Mouse (Mus musculus) liver, embryonic 14.5 days (tissue): ENCODE measurements around the gene Slc44a5. TPM values are rescaled to one million over a fixed set of nuclear protein-coding genes. Genes with fewer than 3 reads are reported as not detected.

ENCODE experiments used
- ATAC-seq: fragments of 200-750 bp; cut with Nextera tagmentation; 2 replicates; pipeline ENCODE4 v1.8.0; 2017; ENCODE audit warnings: moderate number of reproducible peaks, mild to moderate bottlenecking, moderate library complexity; ENCODE audit not compliant: insufficient read depth
- DNase-seq, 3 experiments: peaks; one replicate each; pipeline ENCODE4 v3.0.0-alpha.2; 2012 to 2013; ENCODE audit warnings: low read depth in 3 of 3, low spot score in 3 of 3
- H3K27ac ChIP-seq: fragments of 300-500 bp; sonication (generic); 2 replicates; pipeline ENCODE4 v1.5.1; 2014; ENCODE audit warnings: moderate library complexity, mild to moderate bottlenecking, control low read depth, inconsistent platforms
- H3K27me3 ChIP-seq: fragments of 300-500 bp; sonication (generic); 2 replicates; pipeline ENCODE4 v1.6.1; 2014; ENCODE audit warnings: mild to moderate bottlenecking, low read length, moderate library complexity; ENCODE audit not compliant: control insufficient read depth, insufficient read depth
- H3K36me3 ChIP-seq: fragments of 300-500 bp; sonication (generic); replicated peaks from 2 replicates; pipeline ENCODE4 v1.6.1; 2014; ENCODE audit warnings: low read depth; ENCODE audit not compliant: control insufficient read depth, insufficient read depth
- H3K4me1 ChIP-seq, 2 experiments: fragments of 200-500 bp in 1 of 2; fragments of 300-500 bp in 1 of 2; sonication (generic) in 1 of 2; replicated peaks; 2 replicates each; pipeline ENCODE4 v1.6.1; 2012 to 2014; ENCODE audit warnings: antibody characterized with exemption in 1 of 2, inconsistent platforms in 1 of 2, low read length in 1 of 2; ENCODE audit not compliant: control insufficient read depth in 2 of 2, insufficient read depth in 2 of 2
- H3K4me2 ChIP-seq: fragments of 300-500 bp; sonication (generic); 2 replicates; pipeline ENCODE4 v1.6.1; 2014; ENCODE audit warnings: low read depth, mild to moderate bottlenecking, control low read depth, moderate library complexity
- H3K4me3 ChIP-seq, 2 experiments: fragments of 200-500 bp in 1 of 2; fragments of 300-500 bp in 1 of 2; sonication (generic) in 1 of 2; 2 replicates each; pipeline ENCODE4 v1.5.1; 2012 to 2014; ENCODE audit warnings: low read depth in 2 of 2, low read length in 2 of 2, mild to moderate bottlenecking in 2 of 2, control low read depth in 1 of 2, inconsistent platforms in 1 of 2, moderate library complexity in 1 of 2; ENCODE audit not compliant: insufficient read depth in 1 of 2
- H3K9ac ChIP-seq: fragments of 300-500 bp; sonication (generic); replicated peaks from 2 replicates; pipeline ENCODE4 v1.6.1; 2014; ENCODE audit warnings: mild to moderate bottlenecking, control low read depth, moderate library complexity
- H3K9me3 ChIP-seq: fragments of 300-500 bp; sonication (generic); 2 replicates; pipeline ENCODE4 v1.6.1; 2016; ENCODE audit warnings: low read length, mixed read lengths; ENCODE audit not compliant: control insufficient read depth
- CTCF ChIP-seq: IDR thresholded peaks from 2 replicates; pipeline ENCODE4 v1.5.1; 2016; ENCODE audit warnings: antibody characterized with exemption, low read depth, control low read depth
- EP300 ChIP-seq: IDR thresholded peaks from 2 replicates; pipeline ENCODE4 v1.6.1; 2016; ENCODE audit warnings: antibody characterized with exemption, low read depth
- WGBS: fragments of 180-500 bp; shearing (Covaris S2); extraction: QIAGEN DNeasy Blood & Tissue Kit; methylation state at CpG from one replicate; pipeline ENCODE4 v1.1.7; 2014; ENCODE audit not compliant: insufficient replicate concordance; 5-methylcytosine and 5-hydroxymethylcytosine counted together
- polyA plus RNA-seq, 2 experiments: library from polyadenylated mRNA; depleted of rRNA in 1 of 2; stranded (reverse) in 1 of 2; unstranded in 1 of 2; fragments of >200 nt; fragmentation: Nextera tagmentation in 1 of 2; extraction: Ambion mirVana in 1 of 2; gene quantifications; 2 replicates each; pipeline versions ENCODE4 v1.2.1 to v1.2.3; 2012 to 2014

The Slc44a5 gene
- polyA plus RNA-seq, 2 experiments, result 0.39 to 0.48 TPM

DNA sequence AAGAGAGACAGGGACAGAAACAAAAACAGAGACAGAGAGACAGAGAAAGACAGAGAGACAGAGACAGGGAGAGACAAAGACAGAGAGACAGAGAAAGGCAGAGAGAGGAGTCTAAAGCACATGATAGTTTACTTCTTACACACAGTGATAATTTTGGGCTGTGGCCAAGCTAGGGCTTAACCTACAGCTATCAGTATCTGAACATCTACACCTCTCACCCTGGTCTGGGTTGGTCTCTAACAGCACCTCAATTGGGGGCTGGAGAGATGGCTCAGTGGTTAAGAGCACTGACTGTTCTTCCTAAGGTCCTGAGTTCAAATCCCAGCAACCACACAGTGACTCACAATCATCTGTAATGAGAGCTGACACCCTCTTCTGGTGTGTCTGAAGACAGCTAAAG lies 325.3 kb downstream of the Slc44a5 start:
- TF ChIP-seq EP300 (no peak), CTCF (no peak)
- H3K27me3 ChIP-seq, result no peaks in the 10 kb centered on the region
- ATAC-seq, result peak; percentile 61

GRCm38 (mm10) chr3:154300006-154300405 lies 326.8 kb downstream of the Slc44a5 start:
- Histone ChIP-seq H3K9ac (no peak overlapping the region), H3K9me3 (no peaks in the 10 kb centered on the region), H3K27me3 (no peaks in the 10 kb centered on the region), H3K4me2 (no peak overlapping the region), H3K27ac (no peak overlapping the region), H3K4me3 (no peak overlapping the region), H3K4me1 (peaks cover 0 to 8% of the 10 kb centered on the region in 2 experiments; a peak in 2 of 4 replicates), H3K36me3 (no peaks in the 10 kb centered on the region)
- ATAC-seq (no peak), DNase-seq (no peak)
- 79% methylated on average over 9 of the region's 9 CpGs for WGBS
- TF ChIP-seq CTCF, result no peak

More for the DNA sequence above, 325.3 kb downstream of the Slc44a5 start:
- peaks cover 0 to 8% of the 10 kb centered on the region in 2 experiments; a peak in 2 of 4 replicates for H3K4me1 ChIP-seq
- H3K9ac ChIP-seq, result no peak overlapping the region
- no peak for DNase-seq
- H3K4me2 ChIP-seq, result no peak overlapping the region
- H3K9me3 ChIP-seq, result no peaks in the 10 kb centered on the region
- no peak overlapping the region for H3K4me3 ChIP-seq
- H3K36me3 ChIP-seq, result no peaks in the 10 kb centered on the region
- no peak overlapping the region for H3K27ac ChIP-seq

- no peaks in the 10 kb centered on the region for H3K27me3 ChIP-seq
- WGBS, result 22% methylated on average over 4 of the region's 4 CpGs
- H3K4me1 ChIP-seq, result peaks cover 0 to 8% of the 10 kb centered on the region in 2 experiments; a peak in 2 of 4 replicates
- no peak overlapping the region for H3K4me3 ChIP-seq
- ATAC-seq (no peak), DNase-seq (no peak)
- H3K9me3 ChIP-seq, result no peaks in the 10 kb centered on the region
- H3K36me3 ChIP-seq, result no peaks in the 10 kb centered on the region
- no peak for TF ChIP-seq EP300
- no peak for TF ChIP-seq CTCF
- no peak overlapping the region for H3K4me2 ChIP-seq
- H3K27ac ChIP-seq, result no peak overlapping the region
- H3K9ac ChIP-seq, result no peak overlapping the region
Measured at GRCm38 (mm10) chr3:154301102-154301501, 327.9 kb downstream of the Slc44a5 start.

GRCm38 (mm10) chr3:154305163-154305884 lies 332.1 kb downstream of the Slc44a5 start:
- Histone ChIP-seq H3K9ac (no peak overlapping the region), H3K4me2 (no peak overlapping the region), H3K36me3 (no peaks in the 10 kb centered on the region), H3K27me3 (no peaks in the 10 kb centered on the region), H3K9me3 (no peaks in the 10 kb centered on the region), H3K27ac (no peak overlapping the region), H3K4me1 (no peaks in the 10 kb centered on the region), H3K4me3 (no peak overlapping the region)
- ATAC-seq (no peak), DNase-seq (no peak)
- TF ChIP-seq EP300, result no peak
- no peak for TF ChIP-seq CTCF
- 65% methylated on average over 16 of the region's 16 CpGs for WGBS

DNA sequence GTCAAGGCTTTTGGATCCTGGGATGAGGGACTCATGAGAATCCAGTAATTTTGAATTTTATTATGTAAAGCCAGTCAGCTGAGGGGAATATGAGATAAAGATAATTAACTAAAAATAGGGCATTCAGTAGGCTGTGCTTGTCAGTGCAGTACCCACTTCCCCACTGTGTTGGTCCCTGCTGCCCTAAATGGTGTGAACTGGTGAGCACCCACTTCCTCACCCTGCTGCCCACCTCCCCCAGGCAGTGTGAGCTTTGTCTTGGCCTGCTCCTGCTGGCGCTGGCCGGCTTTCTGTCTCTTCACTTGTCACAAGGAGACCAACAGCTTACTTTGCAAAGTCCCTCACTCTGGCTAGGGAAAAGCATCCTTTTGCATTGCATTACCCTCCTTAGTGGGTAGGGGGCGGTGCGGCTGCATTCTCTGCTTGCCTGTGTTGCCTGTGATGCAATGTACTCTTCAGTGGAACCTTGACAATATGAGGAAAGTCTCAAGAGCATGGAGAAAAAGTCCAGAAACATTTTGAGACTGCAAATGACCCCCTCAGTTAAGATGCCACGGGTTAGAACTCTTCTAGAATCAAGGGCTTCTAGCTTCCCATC lies 344.5 kb downstream of the Slc44a5 start:
- DNase-seq, result no peak
- H3K36me3 ChIP-seq, result no peaks in the 10 kb centered on the region
- no peak overlapping the region for H3K9ac ChIP-seq
- 9% methylated on average over 5 of the region's 5 CpGs for WGBS
- no peaks in the 10 kb centered on the region for H3K9me3 ChIP-seq
- H3K27me3 ChIP-seq, result no peaks in the 10 kb centered on the region; the same call in 1 of the 2 replicates
- no peaks in the 10 kb centered on the region for H3K4me1 ChIP-seq
- no peak for ATAC-seq
- H3K4me3 ChIP-seq, result no peak overlapping the region
- H3K4me2 ChIP-seq, result no peak overlapping the region
- no peak overlapping the region for H3K27ac ChIP-seq
- TF ChIP-seq CTCF (peak; percentile 61), EP300 (no peak)

Other genes with a start within 250 kb of the Slc44a5 start
- 0.74 and 2.9 TPM in 2 replicates for gene St6galnac3, start 248.3 kb upstream of the Slc44a5 start, polyA plus RNA-seq (2012; rRNA removed)
- gene St6galnac3, start 248.3 kb upstream of the Slc44a5 start, polyA plus RNA-seq (2014; fragmentation: Nextera tagmentation; extraction: Ambion mirVana), result 5.7 and 8.5 TPM in 2 replicates
- gene Asb17, start 129.2 kb upstream of the Slc44a5 start, polyA plus RNA-seq (2012; rRNA removed), result 0.88 and 1.4 TPM in 2 replicates
- 3.9 and 5.8 TPM in 2 replicates for gene Asb17, start 129.2 kb upstream of the Slc44a5 start, polyA plus RNA-seq (2014; fragmentation: Nextera tagmentation; extraction: Ambion mirVana)
- 0.02 and 0.04 TPM in 2 replicates for gene Msh4, start 67.3 kb upstream of the Slc44a5 start, polyA plus RNA-seq (2012; rRNA removed)
- gene Msh4, start 67.3 kb upstream of the Slc44a5 start, polyA plus RNA-seq (2014; fragmentation: Nextera tagmentation; extraction: Ambion mirVana), result 0.05 and 0.06 TPM in 2 replicates
- 80.9 and 85.5 TPM in 2 replicates for gene Rabggtb, start 60.4 kb upstream of the Slc44a5 start, polyA plus RNA-seq (2012; rRNA removed)
- 45.5 and 52.4 TPM in 2 replicates for gene Rabggtb, start 60.4 kb upstream of the Slc44a5 start, polyA plus RNA-seq (2014; fragmentation: Nextera tagmentation; extraction: Ambion mirVana)
- gene Acadm, start 28.8 kb upstream of the Slc44a5 start, polyA plus RNA-seq (2012; rRNA removed), result 38.8 and 42.1 TPM in 2 replicates
- gene Acadm, start 28.8 kb upstream of the Slc44a5 start, polyA plus RNA-seq (2014; fragmentation: Nextera tagmentation; extraction: Ambion mirVana), result 57.0 and 60.3 TPM in 2 replicates